Mouse (Mus musculus) hindbrain, embryonic 11.5 days (tissue): ENCODE measurements around the gene 2010111I01Rik. TPM values are rescaled to one million over a fixed set of nuclear protein-coding genes. Genes with fewer than 3 reads are reported as not detected.
A peak's percentile ranks its signal among the peaks of the same experiment; 100 is the strongest.

ENCODE experiments used
- ATAC-seq: fragments of 200-750 bp; cut with Nextera tagmentation; 2 replicates; pipeline ENCODE4 v1.8.0; 2017; ENCODE audit warnings: mild to moderate bottlenecking, moderate TSS enrichment, moderate library complexity; ENCODE audit not compliant: low FRiP score
- DNase-seq: peaks from one replicate; pipeline ENCODE4 v3.0.0-alpha.2; 2015; ENCODE audit warnings: low spot score
- H3K27ac ChIP-seq: fragments of 300-500 bp; sonication (generic); 2 replicates; pipeline ENCODE4 v1.5.1; 2014; ENCODE audit warnings: mild to moderate bottlenecking, low read depth, low read length
- H3K27me3 ChIP-seq: fragments of 300-500 bp; sonication (generic); 2 replicates; pipeline ENCODE4 v1.6.1; 2014; ENCODE audit warnings: mild to moderate bottlenecking, low read length, moderate library complexity, mixed read lengths; ENCODE audit not compliant: control insufficient read depth, insufficient read depth
- H3K36me3 ChIP-seq: fragments of 300-500 bp; sonication (generic); 2 replicates; pipeline ENCODE4 v1.6.1; 2014; ENCODE audit warnings: mild to moderate bottlenecking, low read length, moderate library complexity, mixed read lengths; ENCODE audit not compliant: control insufficient read depth, insufficient read depth
- H3K4me1 ChIP-seq: fragments of 300-500 bp; sonication (generic); replicated peaks from 2 replicates; pipeline ENCODE4 v1.6.1; 2014; ENCODE audit warnings: low read length, mixed read lengths; ENCODE audit not compliant: control insufficient read depth, insufficient read depth
- H3K4me2 ChIP-seq: fragments of 300-500 bp; sonication (generic); replicated peaks from 2 replicates; pipeline ENCODE4 v1.6.1; 2014; ENCODE audit warnings: mild to moderate bottlenecking, low read depth, low read length
- H3K4me3 ChIP-seq: fragments of 300-500 bp; sonication (generic); 2 replicates; pipeline ENCODE4 v1.5.1; 2014; ENCODE audit warnings: low read depth, low read length
- H3K9ac ChIP-seq: fragments of 300-500 bp; sonication (generic); 2 replicates; pipeline ENCODE4 v1.6.1; 2014; ENCODE audit warnings: low read depth, low read length
- H3K9me3 ChIP-seq: fragments of 300-500 bp; sonication (generic); 2 replicates; pipeline ENCODE4 v1.6.1; 2016; ENCODE audit warnings: low read length; ENCODE audit not compliant: control insufficient read depth
- WGBS: fragments of 180-500 bp; shearing (Covaris S2); extraction: QIAGEN DNeasy Blood & Tissue Kit; methylation state at CpG from one replicate; pipeline ENCODE4 v1.1.7; 2014; 5-methylcytosine and 5-hydroxymethylcytosine counted together
- polyA plus RNA-seq: library from polyadenylated mRNA; unstranded; fragments of >200 nt; fragmentation: Nextera tagmentation; extraction: Ambion mirVana; gene quantifications from 2 replicates; pipeline ENCODE4 v1.2.1, GENCODE M21; 2014

The 2010111I01Rik gene
- polyA plus RNA-seq, 1 experiment from 2014 or later: 46.2 TPM

- Histone ChIP-seq H3K9me3 (no peaks in the 10 kb centered on the region), H3K4me3 (no peak overlapping the region), H3K4me2 (no peak overlapping the region), H3K36me3 (no peaks in the 10 kb centered on the region), H3K27me3 (no peaks in the 10 kb centered on the region), H3K9ac (no peak overlapping the region), H3K27ac (no peak overlapping the region), H3K4me1 (no peaks in the 10 kb centered on the region)
- ATAC-seq: no peak
- WGBS: 84% methylated on average over 2 of the region's 2 CpGs
- DNase-seq: no peak
Observed at GRCm38 (mm10) chr13:63039848-63040247, 75.2 kb downstream of the 2010111I01Rik start.

- Histone ChIP-seq H3K4me3 (no peak overlapping the region), H3K4me1 (no peaks in the 10 kb centered on the region), H3K4me2 (no peak overlapping the region), H3K27ac (no peak overlapping the region), H3K9me3 (no peaks in the 10 kb centered on the region), H3K27me3 (no peaks in the 10 kb centered on the region), H3K36me3 (no peaks in the 10 kb centered on the region), H3K9ac (no peak overlapping the region)
- DNase-seq: no peak
- WGBS: 87% methylated on average over 2 of the region's 2 CpGs
- no peak for ATAC-seq
Observed at GRCm38 (mm10) chr13:63045504-63046205, 81.0 kb downstream of the 2010111I01Rik start.

DNA sequence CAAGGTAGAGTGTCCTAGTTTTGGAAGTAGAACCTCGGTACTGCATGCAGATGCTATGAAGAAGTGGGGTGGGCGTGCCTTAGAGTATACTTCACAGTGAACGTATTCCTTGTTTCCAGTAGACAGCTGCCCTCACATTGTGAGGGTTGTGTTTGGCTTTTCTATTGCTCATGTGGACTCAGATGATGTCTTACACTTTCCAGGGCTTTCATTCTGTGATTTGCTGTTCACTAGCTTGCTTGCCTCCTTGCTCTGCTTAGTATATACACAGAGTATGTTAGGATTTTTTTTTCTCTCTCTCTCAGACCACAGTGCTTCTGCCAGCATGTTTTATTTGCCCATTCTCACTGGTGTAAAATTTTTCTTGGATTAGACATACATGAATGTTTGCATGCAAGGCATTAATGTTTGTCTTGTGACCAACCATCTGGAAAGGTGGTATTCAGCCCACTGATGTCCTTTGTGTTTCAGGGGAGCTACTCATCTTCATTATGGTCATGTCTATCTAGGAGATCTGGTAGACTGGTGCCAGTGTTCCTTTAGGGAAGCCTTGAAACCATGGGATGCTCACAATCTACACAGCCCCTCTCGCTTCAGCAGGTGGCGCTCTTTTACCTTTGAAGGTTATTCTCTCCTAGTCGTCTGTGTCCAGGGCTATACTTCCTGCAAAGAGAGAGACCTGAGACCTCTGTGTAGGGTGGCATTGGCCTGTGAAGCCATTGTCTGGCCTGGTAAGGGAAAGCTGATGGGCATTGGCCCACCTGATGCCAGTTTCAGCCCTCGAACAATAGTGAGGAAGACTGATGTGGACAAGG is 81.7 kb downstream of the 2010111I01Rik start:
- Histone ChIP-seq H3K27ac (no peak overlapping the region), H3K27me3 (no peaks in the 10 kb centered on the region), H3K36me3 (no peaks in the 10 kb centered on the region), H3K4me2 (no peak overlapping the region), H3K9me3 (no peaks in the 10 kb centered on the region), H3K9ac (no peak overlapping the region), H3K4me1 (no peaks in the 10 kb centered on the region), H3K4me3 (no peak overlapping the region)
- 46% methylated on average over 7 of the region's 7 CpGs for WGBS
- ATAC-seq: peak; percentile 81
- DNase-seq: peak; percentile 77

DNA sequence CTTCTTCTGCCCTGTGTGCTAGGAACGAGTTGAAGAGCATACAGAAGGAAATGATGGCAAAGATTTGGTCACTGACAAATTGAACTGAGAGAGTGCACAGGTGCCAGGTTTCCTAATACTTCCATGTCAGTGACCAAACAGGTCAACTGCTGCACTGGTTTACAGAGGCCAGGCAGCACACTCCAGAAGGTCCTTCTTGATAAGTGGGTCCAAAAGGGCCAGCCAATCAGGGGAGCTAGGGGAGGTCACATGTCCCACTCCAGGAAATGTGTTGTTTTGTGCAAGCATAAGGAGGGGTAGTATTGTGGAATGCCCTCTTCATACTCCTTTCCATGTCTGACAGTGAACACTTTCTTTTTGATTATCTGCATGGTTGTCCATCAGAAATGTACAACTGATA is 99.0 kb downstream of the 2010111I01Rik start:
- ATAC-seq (no peak), DNase-seq (no peak)
- Histone ChIP-seq H3K4me1 (no peaks in the 10 kb centered on the region), H3K9ac (no peak overlapping the region), H3K27ac (no peak overlapping the region), H3K36me3 (no peaks in the 10 kb centered on the region), H3K9me3 (no peaks in the 10 kb centered on the region), H3K27me3 (no peaks in the 10 kb centered on the region), H3K4me2 (no peak overlapping the region), H3K4me3 (no peak overlapping the region)
- WGBS: 84% methylated on average over 1 of the region's 1 CpGs

DNA sequence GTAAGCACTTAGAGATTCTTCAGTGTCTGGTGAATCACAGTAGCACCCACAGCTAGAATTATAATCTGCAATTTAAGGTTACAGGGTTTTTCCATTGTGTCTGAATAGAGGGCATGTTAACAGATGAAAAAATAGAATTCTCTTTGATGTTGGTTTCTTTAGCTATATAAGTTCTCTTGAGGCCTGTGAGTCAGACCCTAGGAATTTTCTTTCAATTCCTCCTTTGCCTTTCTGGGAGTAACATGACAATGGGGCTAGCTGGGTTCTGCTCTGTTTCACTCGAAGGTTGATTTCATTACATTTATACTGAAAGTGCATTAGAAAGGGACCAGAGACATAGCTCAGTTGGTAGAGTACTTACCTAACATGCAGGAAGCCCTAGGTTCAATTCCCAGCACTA is 101.9 kb downstream of the 2010111I01Rik start:
- Histone ChIP-seq H3K9me3 (no peaks in the 10 kb centered on the region), H3K27ac (no peak overlapping the region), H3K4me2 (no peak overlapping the region), H3K4me3 (no peak overlapping the region), H3K27me3 (no peaks in the 10 kb centered on the region), H3K9ac (no peak overlapping the region), H3K36me3 (no peaks in the 10 kb centered on the region), H3K4me1 (no peaks in the 10 kb centered on the region)
- DNase-seq (no peak), ATAC-seq (no peak)
- 74% methylated on average over 1 of the region's 1 CpGs for WGBS

DNA sequence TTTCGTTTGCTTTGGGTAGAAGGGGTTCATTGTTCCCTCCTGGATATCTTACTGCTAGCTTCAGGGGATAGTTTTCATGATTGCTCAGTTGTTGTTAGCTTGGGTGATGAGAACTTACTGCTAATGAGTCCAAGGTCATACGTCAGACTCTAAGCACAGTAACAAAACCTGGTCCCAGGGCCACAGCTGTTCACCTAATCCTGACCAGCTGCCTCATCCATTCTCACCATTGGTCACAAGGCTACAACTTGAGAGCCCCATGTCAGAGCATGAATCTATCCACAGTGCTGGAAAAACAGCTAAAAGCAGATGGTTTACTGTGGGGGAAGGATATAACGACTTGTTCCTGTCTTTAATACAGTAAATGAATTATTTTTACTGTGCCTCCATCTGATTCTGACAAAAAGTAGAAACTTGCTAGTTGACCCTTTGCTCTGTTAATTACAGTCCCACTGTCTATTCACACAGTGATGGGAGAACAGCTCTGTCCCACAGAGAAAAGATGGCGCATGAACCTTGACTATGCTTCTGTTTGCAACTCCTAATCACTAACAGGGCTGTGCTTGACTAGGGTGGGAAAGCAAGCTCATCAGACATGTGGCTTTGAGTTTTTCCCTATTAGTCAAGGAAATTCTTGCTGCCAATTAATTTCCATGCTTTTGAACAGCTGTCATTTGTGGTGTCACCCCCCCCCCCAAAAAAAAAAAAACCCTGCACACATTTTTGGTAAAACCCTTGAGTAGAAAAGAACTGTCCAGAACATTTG is 103.9 kb downstream of the 2010111I01Rik start:
- H3K36me3 ChIP-seq: no peaks in the 10 kb centered on the region
- 78% methylated on average over 4 of the region's 4 CpGs for WGBS
- DNase-seq: no peak
- no peak overlapping the region for H3K4me3 ChIP-seq
- ATAC-seq: no peak
- H3K27me3 ChIP-seq: no peaks in the 10 kb centered on the region
- H3K4me2 ChIP-seq: no peak overlapping the region
- H3K4me1 ChIP-seq: no peaks in the 10 kb centered on the region
- H3K9ac ChIP-seq: no peak overlapping the region
- H3K27ac ChIP-seq: no peak overlapping the region
- no peaks in the 10 kb centered on the region for H3K9me3 ChIP-seq

DNA sequence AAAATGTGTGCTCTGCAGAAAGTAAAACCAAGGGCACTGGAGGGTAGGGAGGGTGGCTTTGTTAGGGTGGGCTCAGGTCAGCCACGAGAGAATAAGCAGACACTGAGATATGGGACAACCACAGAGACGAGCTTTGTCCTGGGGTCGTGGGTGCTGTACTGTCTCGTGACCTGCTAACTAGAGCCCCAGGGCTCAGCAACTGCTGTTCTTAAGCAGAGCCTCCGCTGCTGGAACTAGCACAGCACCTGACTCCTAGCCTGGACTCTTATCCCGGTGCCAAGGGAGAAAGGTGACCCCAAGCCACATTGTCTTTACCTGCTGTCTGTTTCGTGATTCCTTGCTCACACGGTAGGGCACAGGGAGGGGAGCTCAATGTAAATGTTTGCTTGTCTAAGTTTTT is 107.2 kb downstream of the 2010111I01Rik start:
- Histone ChIP-seq H3K4me2 (no peak overlapping the region), H3K9me3 (no peaks in the 10 kb centered on the region), H3K27ac (no peak overlapping the region), H3K4me3 (no peak overlapping the region), H3K9ac (no peak overlapping the region), H3K36me3 (no peaks in the 10 kb centered on the region), H3K27me3 (no peaks in the 10 kb centered on the region), H3K4me1 (no peaks in the 10 kb centered on the region)
- WGBS: 68% methylated on average over 8 of the region's 8 CpGs
- DNase-seq (no peak), ATAC-seq (no peak)

DNA sequence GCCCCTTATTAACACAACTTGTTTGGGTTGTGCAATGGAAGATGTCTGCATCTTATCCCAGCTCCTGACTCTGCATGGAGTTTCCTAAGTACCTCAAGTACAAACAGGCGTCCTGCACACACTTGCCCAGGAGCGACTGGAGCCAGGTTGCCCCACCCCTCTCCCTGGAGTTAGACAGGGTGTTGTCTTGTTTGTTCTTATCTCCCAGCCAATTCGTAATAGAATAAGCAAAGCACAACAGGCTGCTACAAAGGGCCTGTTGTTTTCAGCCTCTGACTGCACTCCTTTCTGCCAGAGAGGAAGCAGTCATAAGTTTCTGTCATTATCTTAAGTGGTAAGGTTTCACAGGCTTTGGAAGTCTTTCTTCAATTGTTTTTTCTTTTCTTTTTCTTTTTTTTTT is 107.7 kb downstream of the 2010111I01Rik start:
- 34% methylated on average over 3 of the region's 3 CpGs for WGBS
- no peak overlapping the region for H3K9ac ChIP-seq
- no peaks in the 10 kb centered on the region for H3K27me3 ChIP-seq
- no peaks in the 10 kb centered on the region for H3K9me3 ChIP-seq
- no peaks in the 10 kb centered on the region for H3K4me1 ChIP-seq
- no peak for DNase-seq
- H3K4me3 ChIP-seq: no peak overlapping the region
- no peaks in the 10 kb centered on the region for H3K36me3 ChIP-seq
- no peak overlapping the region for H3K27ac ChIP-seq
- no peak for ATAC-seq
- no peak overlapping the region for H3K4me2 ChIP-seq
